Mouse (Mus musculus) forebrain, embryonic 12.5 days (tissue): ENCODE data around the gene Trpv4. TPM values are rescaled to one million over a fixed set of nuclear protein-coding genes. Genes with fewer than 3 reads are reported as not detected.

Source experiments
- ATAC-seq: fragments of 200-750 bp; cut with Nextera tagmentation; 2 replicates; pipeline ENCODE4 v1.8.0; 2017; ENCODE audit warnings: moderate TSS enrichment; ENCODE audit not compliant: low FRiP score
- H3K27ac ChIP-seq: fragments of 300-500 bp; sonication (generic); 2 replicates; pipeline ENCODE4 v1.5.1; 2016; ENCODE audit warnings: mild to moderate bottlenecking
- H3K27me3 ChIP-seq: fragments of 300-500 bp; sonication (generic); 2 replicates; pipeline ENCODE4 v1.6.1; 2016; ENCODE audit warnings: mild to moderate bottlenecking
- H3K36me3 ChIP-seq: fragments of 300-500 bp; sonication (generic); replicated peaks from 2 replicates; pipeline ENCODE4 v1.6.1; 2016; ENCODE audit warnings: mild to moderate bottlenecking
- H3K4me1 ChIP-seq: fragments of 300-500 bp; sonication (generic); 2 replicates; pipeline ENCODE4 v1.6.1; 2016
- H3K4me2 ChIP-seq: fragments of 300-500 bp; sonication (generic); 2 replicates; pipeline ENCODE4 v1.6.1; 2016; ENCODE audit warnings: mild to moderate bottlenecking, moderate library complexity
- H3K4me3 ChIP-seq: fragments of 300-500 bp; sonication (generic); replicated peaks from 2 replicates; pipeline ENCODE4 v1.5.1; 2016; ENCODE audit warnings: mild to moderate bottlenecking
- H3K9ac ChIP-seq: fragments of 300-500 bp; sonication (generic); 2 replicates; pipeline ENCODE4 v1.6.1; 2016; ENCODE audit warnings: mild to moderate bottlenecking
- H3K9me3 ChIP-seq: fragments of 300-500 bp; sonication (generic); 2 replicates; pipeline ENCODE4 v1.6.1; 2016
- WGBS: fragments of 180-500 bp; shearing (Covaris S2); methylation state at CpG from one replicate; pipeline ENCODE4 v1.1.7; 2016; 5-methylcytosine and 5-hydroxymethylcytosine counted together
- polyA plus RNA-seq: library from polyadenylated mRNA; unstranded; fragments of >200 nt; fragmentation: Nextera tagmentation; extraction: Ambion mirVana; gene quantifications from 2 replicates; pipeline ENCODE4 v1.2.1, GENCODE M21; 2016

Gene Trpv4
- polyA plus RNA-seq, 1 experiment from 2014 or later = 0.69 TPM

GRCm38 (mm10) chr5:114664139-114664538 lies 5.9 kb upstream of the Trpv4 start:
- H3K27me3 ChIP-seq = peaks cover 31% of the 10 kb centered on the region
- H3K9me3 ChIP-seq = no peaks in the 10 kb centered on the region
- no peak for ATAC-seq
- no peak overlapping the region for H3K27ac ChIP-seq
- H3K4me2 ChIP-seq = no peak overlapping the region
- no peaks in the 10 kb centered on the region for H3K36me3 ChIP-seq
- no peak overlapping the region for H3K9ac ChIP-seq
- WGBS = 84% methylated on average over 4 of the region's 4 CpGs
- peaks cover 16% of the 10 kb centered on the region; the same call in 1 of the 2 replicates for H3K4me1 ChIP-seq
- no peak overlapping the region for H3K4me3 ChIP-seq

DNA sequence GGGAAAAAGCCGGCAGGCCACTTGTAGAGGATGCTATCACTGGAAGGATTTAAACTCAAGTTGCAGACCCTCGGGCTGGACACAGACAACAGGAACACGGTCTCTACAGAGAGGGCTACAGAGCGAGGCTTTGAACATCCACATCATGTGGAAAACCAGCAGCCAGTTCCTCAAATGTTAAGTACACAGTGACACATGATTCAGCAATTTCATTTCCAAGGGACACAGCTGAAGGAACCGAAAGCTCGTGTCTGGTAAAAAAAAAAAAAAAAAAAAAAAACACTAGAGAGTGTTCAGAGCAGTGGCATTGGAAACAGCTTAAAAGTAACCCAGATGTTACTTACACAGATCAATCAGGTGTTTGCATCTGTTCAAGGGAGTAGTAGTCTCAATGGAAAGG lies 2.8 kb upstream of the Trpv4 start:
- ATAC-seq = no peak
- H3K4me2 ChIP-seq = no peak overlapping the region
- no peaks in the 10 kb centered on the region for H3K36me3 ChIP-seq
- H3K9ac ChIP-seq = no peak overlapping the region
- H3K27ac ChIP-seq = no peak overlapping the region
- WGBS = 82% methylated on average over 6 of the region's 6 CpGs
- H3K9me3 ChIP-seq = no peaks in the 10 kb centered on the region
- H3K4me1 ChIP-seq = peaks cover 18% of the 10 kb centered on the region
- H3K4me3 ChIP-seq = no peak overlapping the region
- H3K27me3 ChIP-seq = peaks cover 52% of the 10 kb centered on the region

GRCm38 (mm10) chr5:114657426-114657825 lies 795 bp downstream of the Trpv4 start:
- no peak overlapping the region for H3K9ac ChIP-seq
- WGBS = 27% methylated on average over 10 of the region's 10 CpGs

DNA sequence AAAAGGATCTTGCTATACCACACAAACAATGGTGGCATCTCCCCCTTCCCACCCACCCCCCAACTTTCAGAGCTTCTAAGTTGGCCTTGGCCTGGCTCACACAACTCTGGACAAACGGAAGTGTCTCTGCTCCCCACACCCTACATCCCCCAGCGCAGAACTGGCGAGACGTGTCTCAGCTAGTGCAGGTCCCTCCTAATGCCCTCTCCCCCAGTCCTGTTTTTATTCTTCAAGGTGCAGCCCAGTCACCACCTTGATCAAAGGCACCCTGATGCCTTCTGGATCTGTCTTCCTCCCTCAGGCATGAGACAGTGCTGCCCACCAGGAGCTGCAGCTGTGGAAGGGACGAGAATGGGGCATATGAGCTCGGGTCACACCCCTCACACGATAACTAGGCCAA lies 1.9 kb downstream of the Trpv4 start:
- no peak for ATAC-seq
- no peak overlapping the region for H3K4me3 ChIP-seq
- WGBS = 79% methylated on average over 7 of the region's 7 CpGs
- H3K4me1 ChIP-seq = peaks cover 16% of the 10 kb centered on the region
- no peaks in the 10 kb centered on the region for H3K36me3 ChIP-seq
- H3K9ac ChIP-seq = no peak overlapping the region
- no peaks in the 10 kb centered on the region for H3K9me3 ChIP-seq
- H3K27ac ChIP-seq = no peak overlapping the region
- peaks cover 78% of the 10 kb centered on the region for H3K27me3 ChIP-seq
- H3K4me2 ChIP-seq = no peak overlapping the region

More at GRCm38 (mm10) chr5:114657426-114657825, 795 bp downstream of the Trpv4 start:
- Histone ChIP-seq H3K4me1 (peaks cover 11% of the 10 kb centered on the region), H3K36me3 (no peaks in the 10 kb centered on the region), H3K4me2 (peak overlapping the region; percentile 73; the same call in 1 of the 2 replicates), H3K9me3 (no peaks in the 10 kb centered on the region), H3K4me3 (no peak overlapping the region), H3K27me3 (peaks cover 70% of the 10 kb centered on the region), H3K27ac (no peak overlapping the region)
- ATAC-seq = no peak

- Histone ChIP-seq H3K4me2 (no peak overlapping the region), H3K27ac (no peak overlapping the region), H3K4me3 (no peak overlapping the region), H3K9ac (no peak overlapping the region), H3K4me1 (peaks cover 21% of the 10 kb centered on the region), H3K27me3 (peaks cover 82% of the 10 kb centered on the region), H3K9me3 (no peaks in the 10 kb centered on the region), H3K36me3 (no peaks in the 10 kb centered on the region)
- no peak for ATAC-seq
- 92% methylated on average over 5 of the region's 5 CpGs for whole genome bisulfite sequencing
Observed at GRCm38 (mm10) chr5:114655721-114656120, 2.5 kb downstream of the Trpv4 start.

DNA sequence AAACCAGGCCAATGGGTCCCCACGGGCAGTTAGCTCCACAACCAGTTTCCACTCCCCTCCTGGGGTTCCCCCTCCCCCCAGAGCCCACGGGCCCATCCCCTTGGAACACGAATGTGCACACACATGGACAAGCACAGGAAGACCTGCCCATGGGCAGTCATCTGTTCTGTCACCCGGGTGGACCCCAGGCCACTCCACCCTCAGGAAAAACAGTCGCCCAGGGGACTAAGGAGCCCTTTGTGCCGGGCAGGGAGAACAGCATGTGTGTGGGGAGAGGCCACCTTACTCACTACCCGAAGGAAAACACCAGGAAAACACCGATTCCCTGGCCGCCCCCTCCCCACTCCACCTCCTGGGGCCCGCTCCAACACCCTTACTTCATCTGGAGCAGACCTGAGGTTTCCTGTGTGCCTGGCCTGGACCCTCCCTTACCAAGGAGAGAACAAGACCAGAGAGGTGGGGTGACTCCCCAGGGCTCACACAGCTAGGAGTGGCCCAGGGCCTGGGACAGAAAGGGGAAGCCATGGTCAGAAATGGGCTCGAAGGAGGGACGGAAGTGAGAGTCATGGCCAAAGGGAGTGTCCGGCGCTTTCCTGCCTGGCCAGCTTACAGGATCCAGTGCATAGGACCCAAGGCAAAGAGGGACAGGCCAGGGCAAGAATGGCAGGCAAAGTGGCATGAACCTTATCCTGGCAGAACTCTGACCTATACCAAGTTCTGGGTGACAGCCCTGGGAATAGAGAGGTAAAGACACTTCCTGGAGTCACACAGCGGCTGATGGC lies 4.4 kb downstream of the Trpv4 start:
- 79% methylated on average over 15 of the region's 15 CpGs for WGBS
- Histone ChIP-seq H3K27ac (no peak overlapping the region), H3K9ac (no peak overlapping the region), H3K4me2 (no peak overlapping the region), H3K4me1 (peaks cover 31% of the 10 kb centered on the region), H3K4me3 (no peak overlapping the region), H3K27me3 (peaks cover 82% of the 10 kb centered on the region), H3K36me3 (no peaks in the 10 kb centered on the region), H3K9me3 (no peaks in the 10 kb centered on the region)
- no peak for ATAC-seq

DNA sequence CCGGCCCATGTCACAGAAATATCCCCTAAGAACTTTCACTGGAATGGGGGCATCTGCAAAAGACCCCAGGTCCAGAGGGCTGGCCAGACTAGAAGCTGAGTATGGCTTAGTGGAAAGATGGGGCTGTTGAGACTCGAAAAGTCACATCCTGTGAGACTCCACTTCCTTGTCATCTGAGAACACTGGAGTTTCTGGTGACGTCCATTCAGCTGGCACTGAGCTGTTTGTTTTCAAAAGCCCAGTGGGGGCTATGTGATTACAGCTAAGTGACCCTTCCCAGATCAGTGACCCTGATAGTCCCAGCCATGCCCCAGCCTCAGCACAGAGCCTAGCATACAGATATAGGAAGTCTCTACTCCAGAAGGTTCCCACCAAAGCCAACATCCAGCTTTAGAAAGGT lies 6.8 kb downstream of the Trpv4 start:
- H3K27ac ChIP-seq = no peak overlapping the region
- WGBS = 24% methylated on average over 3 of the region's 3 CpGs

GRCm38 (mm10) chr5:114651002-114651401 lies 7.2 kb downstream of the Trpv4 start:
- H3K9ac ChIP-seq = no peak overlapping the region
- no peak overlapping the region for H3K27ac ChIP-seq
- no peaks in the 10 kb centered on the region for H3K9me3 ChIP-seq
- peaks cover 35% of the 10 kb centered on the region for H3K4me1 ChIP-seq
- H3K4me2 ChIP-seq = no peak overlapping the region
- no peaks in the 10 kb centered on the region for H3K36me3 ChIP-seq
- ATAC-seq = no peak
- H3K4me3 ChIP-seq = no peak overlapping the region
- H3K27me3 ChIP-seq = peaks cover 62% of the 10 kb centered on the region
- 53% methylated on average over 14 of the region's 14 CpGs for WGBS

More for the DNA sequence above, 6.8 kb downstream of the Trpv4 start:
- H3K9me3 ChIP-seq = no peaks in the 10 kb centered on the region
- no peak overlapping the region for H3K4me3 ChIP-seq
- H3K4me2 ChIP-seq = no peak overlapping the region
- no peak for ATAC-seq
- H3K4me1 ChIP-seq = peaks cover 35% of the 10 kb centered on the region
- H3K36me3 ChIP-seq = no peaks in the 10 kb centered on the region
- peaks cover 66% of the 10 kb centered on the region for H3K27me3 ChIP-seq
- no peak overlapping the region for H3K9ac ChIP-seq

DNA sequence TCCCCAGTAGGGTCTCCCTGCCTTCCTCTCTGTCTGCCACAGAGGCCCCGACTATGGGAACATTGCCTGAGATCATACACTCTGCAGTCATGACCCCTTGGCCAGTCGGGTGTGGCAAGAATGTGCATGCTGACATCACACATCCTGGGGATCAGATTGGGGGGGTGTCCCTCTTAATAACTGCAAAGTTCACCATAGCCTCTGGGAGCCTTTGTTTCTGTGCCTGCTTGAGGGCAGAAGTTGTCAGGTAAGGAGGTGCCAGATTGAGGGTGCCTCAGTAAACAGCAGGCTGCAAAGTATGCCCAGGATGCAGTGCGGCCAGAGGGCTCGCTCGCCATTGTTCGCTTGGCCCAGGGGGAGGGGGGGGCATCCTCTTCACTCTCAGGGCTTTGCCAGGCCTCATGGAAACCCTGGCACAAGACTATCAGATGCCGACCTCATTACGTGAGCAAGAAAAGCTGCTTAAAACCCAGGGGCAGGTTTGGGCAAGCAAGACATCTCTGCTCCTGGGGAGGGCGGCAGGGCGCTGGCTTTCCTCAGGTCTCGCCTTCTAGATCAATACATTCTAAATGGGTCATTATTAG lies 9.4 kb downstream of the Trpv4 start:
- Histone ChIP-seq H3K9ac (no peak overlapping the region), H3K4me3 (no peak overlapping the region), H3K4me2 (no peak overlapping the region), H3K27me3 (peaks cover 55% of the 10 kb centered on the region), H3K27ac (no peak overlapping the region), H3K36me3 (no peaks in the 10 kb centered on the region), H3K4me1 (peaks cover 35% of the 10 kb centered on the region), H3K9me3 (no peaks in the 10 kb centered on the region)
- no peak for ATAC-seq
- 68% methylated on average over 11 of the region's 11 CpGs for WGBS

DNA sequence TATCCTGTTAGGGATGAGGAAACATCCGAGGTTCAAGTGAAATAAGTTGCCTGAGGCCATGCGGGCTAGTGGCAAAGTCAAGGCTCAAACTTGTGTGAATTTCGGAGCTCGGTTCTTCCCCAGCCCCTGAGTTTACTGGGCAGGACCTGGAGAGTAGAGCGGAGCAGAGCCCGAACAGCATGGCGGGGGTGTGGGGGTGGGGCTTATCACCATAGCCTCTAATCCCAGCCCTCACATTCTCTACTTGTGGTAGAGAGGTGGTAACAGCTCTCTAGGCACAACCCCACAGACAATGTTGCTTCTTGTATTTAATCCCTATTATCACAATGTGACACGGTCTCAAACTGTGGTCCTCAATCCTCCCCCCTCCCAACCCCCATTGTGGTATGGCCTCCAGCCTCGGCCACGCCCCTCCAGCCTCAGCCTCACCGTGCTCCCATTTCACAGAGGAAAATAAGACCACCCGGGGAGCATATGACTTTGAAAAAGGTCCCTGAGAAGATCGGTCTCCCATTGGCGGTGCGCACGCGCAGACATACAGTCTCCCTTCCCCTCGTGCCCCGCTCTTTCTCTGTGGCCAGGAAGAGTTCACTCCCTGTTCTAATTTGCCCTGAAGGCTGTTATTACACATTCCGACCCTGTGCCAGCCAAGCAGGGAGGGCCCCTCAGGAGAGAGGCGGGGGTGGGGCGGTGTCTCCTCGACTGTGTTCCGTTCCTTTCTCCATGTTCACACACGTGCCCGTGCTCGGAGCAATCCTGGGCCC lies 10.8 kb downstream of the Trpv4 start:
- H3K27ac ChIP-seq = no peak overlapping the region
- WGBS = 2% methylated on average over 27 of the region's 27 CpGs
- peak overlapping the region; percentile 38; the same call in 1 of the 2 replicates for H3K9ac ChIP-seq

GRCm38 (mm10) chr5:114645916-114646315 lies 12.3 kb downstream of the Trpv4 start:
- Histone ChIP-seq H3K4me1 (peaks cover 27% of the 10 kb centered on the region), H3K27me3 (peaks cover 52% of the 10 kb centered on the region)
- 73% methylated on average over 5 of the region's 5 CpGs for WGBS

More for the DNA sequence above, 10.8 kb downstream of the Trpv4 start:
- no peaks in the 10 kb centered on the region for H3K36me3 ChIP-seq
- peaks cover 35% of the 10 kb centered on the region for H3K4me1 ChIP-seq
- H3K27me3 ChIP-seq = peaks cover 58% of the 10 kb centered on the region
- H3K4me2 ChIP-seq = peak overlapping the region; percentile 55
- no peaks in the 10 kb centered on the region for H3K9me3 ChIP-seq
- peak; percentile 80 for ATAC-seq
- H3K4me3 ChIP-seq = peak overlapping the region; percentile 33

DNA sequence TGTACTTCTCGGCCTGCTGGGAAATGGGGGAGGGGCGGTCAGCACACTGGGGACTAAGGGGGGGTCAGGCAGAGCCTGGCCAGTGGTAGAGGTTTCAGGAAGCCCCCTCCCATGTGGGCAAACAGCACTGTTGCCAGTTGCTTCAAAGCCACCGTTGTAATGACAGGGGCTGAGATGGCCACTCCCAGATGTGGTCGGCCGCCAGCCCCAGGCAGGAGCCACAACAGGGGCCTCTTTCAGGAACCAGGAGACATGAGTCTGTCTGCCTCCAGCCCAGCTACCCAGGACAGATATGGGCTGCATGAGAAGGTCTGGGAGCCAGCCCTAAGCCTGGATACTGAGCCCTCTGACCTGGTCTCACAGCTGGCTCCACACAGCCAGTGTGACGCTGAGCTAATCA lies 13.3 kb downstream of the Trpv4 start:
- no peaks in the 10 kb centered on the region for H3K36me3 ChIP-seq
- H3K27me3 ChIP-seq = peaks cover 46% of the 10 kb centered on the region

More at GRCm38 (mm10) chr5:114645916-114646315, 12.3 kb downstream of the Trpv4 start:
- Histone ChIP-seq H3K27ac (no peak overlapping the region), H3K4me3 (no peak overlapping the region), H3K9me3 (no peaks in the 10 kb centered on the region), H3K4me2 (no peak overlapping the region), H3K9ac (no peak overlapping the region), H3K36me3 (no peaks in the 10 kb centered on the region)
- no peak for ATAC-seq

More for the DNA sequence above, 13.3 kb downstream of the Trpv4 start:
- Histone ChIP-seq H3K4me1 (peaks cover 19% of the 10 kb centered on the region), H3K9me3 (no peaks in the 10 kb centered on the region), H3K9ac (no peak overlapping the region), H3K4me3 (no peak overlapping the region), H3K27ac (no peak overlapping the region), H3K4me2 (no peak overlapping the region)
- no peak for ATAC-seq
- WGBS = 80% methylated on average over 6 of the region's 6 CpGs
